ENCODE assay signal across 8 mouse cellular contexts in the genomic region with DNA sequence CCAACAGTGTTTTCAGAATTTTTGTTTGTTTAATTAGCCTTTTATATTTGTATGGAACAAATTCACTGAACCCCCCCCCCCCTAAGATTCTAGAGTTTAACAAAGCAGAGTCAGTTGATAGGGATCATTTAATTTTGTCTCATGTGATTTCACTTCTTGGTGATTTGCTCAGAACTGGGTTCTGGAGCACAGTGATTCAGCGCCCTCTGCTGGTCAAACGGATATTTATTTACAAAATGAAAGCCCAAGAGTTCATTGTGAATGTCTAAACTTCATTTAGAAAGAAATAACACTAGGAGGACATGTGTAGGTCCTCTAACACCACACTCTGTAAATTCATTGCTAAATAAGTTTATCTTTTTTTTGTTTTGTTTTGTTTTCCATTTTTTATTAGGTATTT. TPM values are rescaled to one million over a fixed set of nuclear protein-coding genes. Genes with fewer than 3 reads are reported as not detected.
DNase-seq lines count a peak whose midpoint lies in the region; ATAC-seq and TF ChIP-seq lines count a peak whose summit lies in the region.

No protein-coding gene starts in this region.

- H3K27me3 ChIP-seq in embryonic facial prominence, embryonic 14.5 days (replicated peaks; ENCODE audit: control insufficient read depth, insufficient read depth, low read length): no peaks in the 10 kb centered on the region
- no peaks in the 10 kb centered on the region for H3K27me3 ChIP-seq in kidney, postnatal 0 days (ENCODE audit: insufficient read depth, low read length)

- ATAC-seq in embryonic facial prominence, embryonic 14.5 days (ENCODE audit: low read depth): no peak
- ATAC-seq in kidney, postnatal 0 days (replicated peaks; ENCODE audit: low FRiP score, low read depth): no peak

- peak; percentile 86 for TF ChIP-seq CTCF in kidney, postnatal 0 days (IDR thresholded peaks at IDR 0.05; ENCODE audit: low read depth)

- H3K4me2 ChIP-seq in embryonic facial prominence, embryonic 14.5 days (ENCODE audit: low read depth, low read length): no peak overlapping the region
- H3K4me2 ChIP-seq in kidney, postnatal 0 days (ENCODE audit: low read length): no peak overlapping the region

- 1% methylated on average over 2 of the region's 2 CpGs for WGBS in embryonic facial prominence, embryonic 14.5 days
- 1% methylated on average over 2 of the region's 2 CpGs for WGBS in kidney, postnatal 0 days

- no peaks in the 10 kb centered on the region for H3K36me3 ChIP-seq in embryonic facial prominence, embryonic 14.5 days (ENCODE audit: control insufficient read depth, insufficient read depth, low read length)
- H3K36me3 ChIP-seq in kidney, postnatal 0 days (ENCODE audit: insufficient read depth, low read length): no peaks in the 10 kb centered on the region

- no peaks in the 10 kb centered on the region; the same call in 1 of the 2 replicates for H3K4me1 ChIP-seq in embryonic facial prominence, embryonic 14.5 days (ENCODE audit: control insufficient read depth, insufficient read depth, low read length)
- H3K4me1 ChIP-seq in kidney, postnatal 0 days (replicated peaks; ENCODE audit: insufficient read depth, low read length): no peaks in the 10 kb centered on the region

- peak; percentile 13 for DNase-seq in cerebellum, adult 11 months
- no peak for DNase-seq in cerebellum, adult 11-12 months
- DNase-seq in 3T3-L1 (ENCODE audit: low read depth, low spot score): peak; percentile 90
- DNase-seq in adrenal gland, postnatal 14 days: peak; percentile 69
- peak; percentile 72 for DNase-seq in embryonic facial prominence, embryonic 14.5 days (ENCODE audit: low spot score)
- DNase-seq in kidney, postnatal 0 days (ENCODE audit: low spot score): peak; percentile 77
- DNase-seq in lung, adult 18-20 months: peak; percentile 9 to 48
- peak; percentile 54 to 72 for DNase-seq in right cerebral cortex, postnatal 10 days (ENCODE audit: low spot score in 2 of 2)

- no peaks in the 10 kb centered on the region for H3K9me3 ChIP-seq in embryonic facial prominence, embryonic 14.5 days (ENCODE audit: control insufficient read depth, low read length)
- H3K9me3 ChIP-seq in kidney, postnatal 0 days (replicated peaks; ENCODE audit: low read length): no peaks in the 10 kb centered on the region

- no peak overlapping the region for H3K4me3 ChIP-seq in embryonic facial prominence, embryonic 14.5 days (ENCODE audit: low read depth, low read length)
- H3K4me3 ChIP-seq in kidney, postnatal 0 days (replicated peaks; ENCODE audit: low read depth, low read length): no peak overlapping the region

- no peak overlapping the region for H3K9ac ChIP-seq in embryonic facial prominence, embryonic 14.5 days (ENCODE audit: low read depth, low read length)
- no peak overlapping the region for H3K9ac ChIP-seq in kidney, postnatal 0 days (ENCODE audit: low read depth, low read length)

- H3K27ac ChIP-seq in embryonic facial prominence, embryonic 14.5 days (replicated peaks; ENCODE audit: low read depth, low read length): no peak overlapping the region
- no peak overlapping the region for H3K27ac ChIP-seq in kidney, postnatal 0 days

RNA-seq across cellular contexts. Expression of gene Il18rap, which starts 29.5 kb away (rescaled TPM):
- total RNA-seq in adrenal gland, postnatal 14 days (2021): 0.37 and 1.5 TPM in 2 replicates
- 0.25 and 0.28 TPM in 2 replicates for polyA plus RNA-seq in embryonic facial prominence, embryonic 14.5 days (2014; fragmentation: Nextera tagmentation; extraction: Ambion mirVana)
- polyA plus RNA-seq in kidney, postnatal 0 days (2015; fragmentation: Nextera tagmentation; extraction: Ambion mirVana): 0.15 and 0.18 TPM in 2 replicates

RNA-seq across cellular contexts. Expression of gene Slc9a4, which starts 35.2 kb away (rescaled TPM):
- total RNA-seq in adrenal gland, postnatal 14 days (2021): not detected in 2 replicates
- 0.17 and 0.18 TPM in 2 replicates for polyA plus RNA-seq in embryonic facial prominence, embryonic 14.5 days (2014; fragmentation: Nextera tagmentation; extraction: Ambion mirVana)
- polyA plus RNA-seq in kidney, postnatal 0 days (2015; fragmentation: Nextera tagmentation; extraction: Ambion mirVana): 1.2 and 1.4 TPM in 2 replicates
